Mouse (Mus musculus): ENCODE measurements at regions not wholly inside any gene's neighbourhood (a gene's known extent, or its start where the extent isn't known, plus 50 kb on each side); places are given as distances from the start of the nearest gene placed in this dataset.

DNA sequence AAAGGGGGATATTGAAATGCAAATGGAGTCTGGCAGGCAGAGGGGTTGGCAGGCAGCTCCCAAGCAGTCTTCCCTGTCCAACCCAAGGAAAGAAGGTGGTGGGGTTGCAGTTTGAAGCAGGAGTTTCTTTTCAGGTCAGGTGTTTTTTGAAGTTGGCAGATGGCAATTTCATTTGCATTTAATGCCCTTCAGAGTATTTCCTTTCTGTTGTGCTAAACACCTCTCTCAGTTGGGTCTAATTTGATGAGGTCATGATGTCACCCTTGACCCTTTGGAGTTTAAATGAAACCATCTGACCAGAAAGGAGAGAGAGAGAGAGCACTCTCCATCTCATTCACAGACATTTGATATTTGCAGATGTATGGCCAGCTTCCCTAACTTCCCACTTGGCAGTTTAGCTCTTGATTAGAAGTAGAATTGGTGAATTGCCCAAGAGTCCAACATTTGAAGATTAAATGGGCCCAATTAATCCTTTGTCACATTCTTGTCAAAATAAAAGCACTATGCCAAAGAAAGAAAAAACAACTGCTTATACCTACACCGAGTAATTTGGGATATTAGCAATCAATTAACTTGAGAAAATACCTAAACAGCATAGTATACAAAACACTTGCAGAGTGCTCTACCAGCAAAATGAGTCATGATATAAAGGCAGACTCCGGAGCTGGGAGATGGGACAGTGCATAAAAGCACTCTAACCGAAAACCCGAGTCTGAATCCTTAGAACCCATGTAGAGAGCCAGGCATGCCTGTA is 111.8 kb upstream of the Rab11fip2 start:
- TF ChIP-seq CTCF (IDR thresholded peaks at IDR 0.05; ENCODE audit: extremely low read depth, insufficient read depth, low read length) (no peak), POLR2A (IDR thresholded peaks at IDR 0.05; ENCODE audit: extremely low read depth, insufficient read depth, low read length) (no peak)
